Mouse (Mus musculus) embryonic facial prominence, embryonic 15.5 days (tissue): Measurements from ENCODE around the gene Fbxl3. TPM values are rescaled to one million over a fixed set of nuclear protein-coding genes. Genes with fewer than 3 reads are reported as not detected.
A peak's percentile ranks its signal among the peaks of the same experiment; 100 is the strongest.

Source experiments
- ATAC-seq: fragments of 200-750 bp; cut with Nextera tagmentation; 2 replicates; pipeline ENCODE4 v1.8.0; 2017; ENCODE audit warnings: low read depth, moderate TSS enrichment; ENCODE audit not compliant: insufficient number of reproducible peaks, low FRiP score, low TSS enrichment
- H3K27ac ChIP-seq: fragments of 300-500 bp; sonication (generic); replicated peaks from 2 replicates; pipeline ENCODE4 v1.5.1; 2015; ENCODE audit warnings: mild to moderate bottlenecking, inconsistent platforms
- H3K27me3 ChIP-seq: fragments of 300-500 bp; sonication (generic); 2 replicates; pipeline ENCODE4 v1.6.1; 2015; ENCODE audit warnings: inconsistent platforms
- H3K36me3 ChIP-seq: fragments of 300-500 bp; sonication (generic); 2 replicates; pipeline ENCODE4 v1.6.1; 2015; ENCODE audit warnings: mild to moderate bottlenecking, inconsistent platforms
- H3K4me1 ChIP-seq: fragments of 300-500 bp; sonication (generic); 2 replicates; pipeline ENCODE4 v1.6.1; 2015; ENCODE audit warnings: inconsistent platforms
- H3K4me2 ChIP-seq: fragments of 300-500 bp; sonication (generic); replicated peaks from 2 replicates; pipeline ENCODE4 v1.6.1; 2015; ENCODE audit warnings: mild to moderate bottlenecking, inconsistent platforms
- H3K4me3 ChIP-seq: fragments of 300-500 bp; sonication (generic); replicated peaks from 2 replicates; pipeline ENCODE4 v1.5.1; 2015; ENCODE audit warnings: mild to moderate bottlenecking, inconsistent platforms
- H3K9ac ChIP-seq: fragments of 300-500 bp; sonication (generic); 2 replicates; pipeline ENCODE4 v1.6.1; 2015; ENCODE audit warnings: inconsistent platforms
- H3K9me3 ChIP-seq: fragments of 300-500 bp; sonication (generic); replicated peaks from 2 replicates; pipeline ENCODE4 v1.6.1; 2016; ENCODE audit warnings: inconsistent platforms
- WGBS: fragments of 180-500 bp; shearing (Covaris S2); methylation state at CpG from one replicate; pipeline ENCODE4 v1.1.7; 2015; 5-methylcytosine and 5-hydroxymethylcytosine counted together
- polyA plus RNA-seq: library from polyadenylated mRNA; unstranded; fragments of >200 nt; fragmentation: Nextera tagmentation; extraction: Ambion mirVana; gene quantifications from 2 replicates; pipeline ENCODE4 v1.2.1, GENCODE M21; 2015

The Fbxl3 gene
- polyA plus RNA-seq, 1 experiment from 2014 or later, result 25.2 TPM

GRCm38 (mm10) chr14:103098587-103099235, 655 bp downstream of the Fbxl3 start:
- ATAC-seq, result peak; percentile 88
- Histone ChIP-seq H3K9me3 (no peaks in the 10 kb centered on the region), H3K4me3 (peak overlapping the region; percentile 89), H3K27ac (peak overlapping the region; percentile 99), H3K27me3 (no peaks in the 10 kb centered on the region), H3K4me2 (peak overlapping the region; percentile 58), H3K4me1 (peaks cover 6% of the 10 kb centered on the region), H3K9ac (peak overlapping the region; percentile 80), H3K36me3 (no peaks in the 10 kb centered on the region)
- under 1% methylated on average over 82 of the region's 86 CpGs for WGBS

GRCm38 (mm10) chr14:103098213-103098586, 1.2 kb downstream of the Fbxl3 start:
- WGBS, result 0% methylated on average over 2 of the region's 2 CpGs
- Histone ChIP-seq H3K4me3 (peak overlapping the region; percentile 89), H3K36me3 (no peaks in the 10 kb centered on the region), H3K9ac (peak overlapping the region; percentile 80), H3K4me2 (peak overlapping the region; percentile 58), H3K4me1 (peaks cover 6% of the 10 kb centered on the region), H3K9me3 (no peaks in the 10 kb centered on the region), H3K27ac (peak overlapping the region; percentile 99), H3K27me3 (no peaks in the 10 kb centered on the region)
- ATAC-seq, result no peak

GRCm38 (mm10) chr14:103096621-103097020, 2.7 kb downstream of the Fbxl3 start:
- 70% methylated on average over 6 of the region's 6 CpGs for whole genome bisulfite sequencing

GRCm38 (mm10) chr14:103095826-103096225, 3.5 kb downstream of the Fbxl3 start:
- no peak overlapping the region for H3K27ac ChIP-seq
- peaks cover 3% of the 10 kb centered on the region; the same call in 1 of the 2 replicates for H3K4me1 ChIP-seq
- ATAC-seq, result no peak
- H3K9ac ChIP-seq, result no peak overlapping the region
- H3K9me3 ChIP-seq, result no peaks in the 10 kb centered on the region
- no peaks in the 10 kb centered on the region for H3K27me3 ChIP-seq
- 93% methylated on average over 8 of the region's 8 CpGs for WGBS
- H3K4me3 ChIP-seq, result no peak overlapping the region
- H3K4me2 ChIP-seq, result no peak overlapping the region
- H3K36me3 ChIP-seq, result no peaks in the 10 kb centered on the region

More at GRCm38 (mm10) chr14:103096621-103097020, 2.7 kb downstream of the Fbxl3 start:
- no peak overlapping the region for H3K9ac ChIP-seq
- no peak overlapping the region for H3K4me3 ChIP-seq
- H3K9me3 ChIP-seq, result no peaks in the 10 kb centered on the region
- no peaks in the 10 kb centered on the region for H3K36me3 ChIP-seq
- no peaks in the 10 kb centered on the region for H3K27me3 ChIP-seq
- no peak overlapping the region for H3K4me2 ChIP-seq
- H3K4me1 ChIP-seq, result peaks cover 3% of the 10 kb centered on the region; the same call in 1 of the 2 replicates
- no peak for ATAC-seq
- H3K27ac ChIP-seq, result no peak overlapping the region

GRCm38 (mm10) chr14:103095036-103095435, 4.3 kb downstream of the Fbxl3 start:
- Histone ChIP-seq H3K9me3 (no peaks in the 10 kb centered on the region), H3K36me3 (no peaks in the 10 kb centered on the region), H3K4me1 (peaks cover 3% of the 10 kb centered on the region; the same call in 1 of the 2 replicates), H3K4me3 (no peak overlapping the region), H3K27me3 (no peaks in the 10 kb centered on the region), H3K27ac (no peak overlapping the region), H3K9ac (no peak overlapping the region), H3K4me2 (no peak overlapping the region)
- WGBS, result 89% methylated on average over 8 of the region's 8 CpGs
- ATAC-seq, result no peak

GRCm38 (mm10) chr14:103093670-103094069, 5.7 kb downstream of the Fbxl3 start:
- no peak overlapping the region for H3K9ac ChIP-seq
- no peak overlapping the region for H3K4me2 ChIP-seq
- peaks cover 8% of the 10 kb centered on the region; the same call in 1 of the 2 replicates for H3K36me3 ChIP-seq
- 76% methylated on average over 4 of the region's 4 CpGs for WGBS
- H3K4me1 ChIP-seq, result peaks cover 3% of the 10 kb centered on the region; the same call in 1 of the 2 replicates
- no peaks in the 10 kb centered on the region for H3K27me3 ChIP-seq
- no peak for ATAC-seq
- no peak overlapping the region for H3K4me3 ChIP-seq
- H3K9me3 ChIP-seq, result no peaks in the 10 kb centered on the region
- H3K27ac ChIP-seq, result no peak overlapping the region

GRCm38 (mm10) chr14:103093236-103093635, 6.1 kb downstream of the Fbxl3 start:
- WGBS, result 92% methylated on average over 3 of the region's 3 CpGs
- H3K4me3 ChIP-seq, result no peak overlapping the region
- H3K4me1 ChIP-seq, result peaks cover 3% of the 10 kb centered on the region; the same call in 1 of the 2 replicates
- H3K36me3 ChIP-seq, result peaks cover 11% of the 10 kb centered on the region
- no peak overlapping the region for H3K4me2 ChIP-seq
- H3K27me3 ChIP-seq, result no peaks in the 10 kb centered on the region
- no peaks in the 10 kb centered on the region for H3K9me3 ChIP-seq
- no peak overlapping the region for H3K27ac ChIP-seq
- no peak for ATAC-seq
- H3K9ac ChIP-seq, result no peak overlapping the region

- Histone ChIP-seq H3K36me3 (peaks cover 36% of the 10 kb centered on the region), H3K27ac (no peak overlapping the region), H3K9me3 (no peaks in the 10 kb centered on the region), H3K4me3 (no peak overlapping the region), H3K9ac (no peak overlapping the region), H3K4me1 (no peaks in the 10 kb centered on the region), H3K27me3 (no peaks in the 10 kb centered on the region), H3K4me2 (no peak overlapping the region)
- ATAC-seq, result no peak
- 78% methylated on average over 6 of the region's 6 CpGs for WGBS
These were observed 10.7 kb downstream of the Fbxl3 start for GRCm38 (mm10) chr14:103088624-103089023.

GRCm38 (mm10) chr14:103087846-103088245, 11.5 kb downstream of the Fbxl3 start:
- Histone ChIP-seq H3K27me3 (no peaks in the 10 kb centered on the region), H3K4me3 (no peak overlapping the region), H3K9ac (no peak overlapping the region), H3K27ac (no peak overlapping the region), H3K36me3 (peaks cover 40% of the 10 kb centered on the region), H3K4me1 (no peaks in the 10 kb centered on the region), H3K9me3 (no peaks in the 10 kb centered on the region), H3K4me2 (no peak overlapping the region)
- WGBS, result 91% methylated on average over 5 of the region's 5 CpGs
- no peak for ATAC-seq

GRCm38 (mm10) chr14:103086671-103087324, 12.6 kb downstream of the Fbxl3 start:
- Histone ChIP-seq H3K36me3 (peaks cover 43% of the 10 kb centered on the region), H3K27ac (no peak overlapping the region), H3K27me3 (no peaks in the 10 kb centered on the region), H3K4me3 (no peak overlapping the region), H3K9me3 (no peaks in the 10 kb centered on the region), H3K9ac (no peak overlapping the region), H3K4me2 (no peak overlapping the region), H3K4me1 (no peaks in the 10 kb centered on the region)
- WGBS, result 87% methylated on average over 4 of the region's 4 CpGs
- no peak for ATAC-seq

- no peaks in the 10 kb centered on the region for H3K27me3 ChIP-seq
- H3K4me2 ChIP-seq, result no peak overlapping the region
- ATAC-seq, result no peak
- H3K9me3 ChIP-seq, result no peaks in the 10 kb centered on the region
- no peaks in the 10 kb centered on the region for H3K4me1 ChIP-seq
- H3K27ac ChIP-seq, result no peak overlapping the region
- no peak overlapping the region for H3K9ac ChIP-seq
- no peak overlapping the region for H3K4me3 ChIP-seq
- H3K36me3 ChIP-seq, result peaks cover 43% of the 10 kb centered on the region
- WGBS, result 88% methylated on average over 1 of the region's 1 CpGs
These were observed 13.4 kb downstream of the Fbxl3 start for GRCm38 (mm10) chr14:103085840-103086533.
